ENCODE assay signal across 15 mouse cellular contexts in the genomic region with DNA sequence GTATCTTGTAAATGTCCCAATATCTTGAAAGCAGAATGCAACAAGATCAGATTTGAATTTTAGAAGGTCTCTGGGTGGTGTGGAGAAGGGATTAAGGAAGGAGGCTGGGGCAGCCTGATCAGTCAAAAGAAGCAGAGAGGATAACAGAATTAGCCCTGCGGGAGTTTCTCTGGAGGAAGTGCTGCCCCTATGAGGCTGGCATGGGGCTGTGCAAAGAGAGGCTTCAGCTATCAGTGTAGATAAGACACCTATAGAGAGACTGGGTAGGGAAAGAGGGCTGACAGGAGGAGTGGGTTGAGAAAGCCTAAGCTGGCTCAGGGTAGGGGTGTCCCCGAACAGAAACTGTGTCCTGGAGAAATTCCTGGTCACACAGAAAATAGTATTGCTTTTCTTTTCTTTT. TPM values are rescaled to one million over a fixed set of nuclear protein-coding genes. Genes with fewer than 3 reads are reported as not detected.
DNase-seq lines count a peak whose midpoint lies in the region; ATAC-seq and TF ChIP-seq lines count a peak whose summit lies in the region.
"Had no signal": no experiment of that assay in that cellular context is flagged by ENCODE, and none has a peak within 500 bp of the region (broad histone marks: within the 10 kb centered on the region; RNA-seq: fewer than 3 reads in every experiment).

No protein-coding gene starts in this region.

- H3K4me3 ChIP-seq in gastrocnemius, adult 2 months, result no peak overlapping the region
- H3K4me3 ChIP-seq in liver, postnatal 0 days (ENCODE audit: low read depth, low read length), result no peak overlapping the region
- H3K4me3 ChIP-seq in liver, embryonic 12.5 days, result no peak overlapping the region
- no peak overlapping the region for H3K4me3 ChIP-seq in small intestine, adult 2 months (ENCODE audit: low read depth, low read length)
- H3K4me3 ChIP-seq: liver, embryonic 15.5 days had no signal

- no peaks in the 10 kb centered on the region for H3K9me3 ChIP-seq in liver, postnatal 0 days (ENCODE audit: low read length)
- H3K9me3 ChIP-seq in liver, embryonic 12.5 days (replicated peaks), result no peaks in the 10 kb centered on the region
- H3K9me3 ChIP-seq: liver, embryonic 15.5 days had no signal

- no peak for TF ChIP-seq POLR2A in small intestine, adult 2 months (IDR thresholded peaks at IDR 0.05; ENCODE audit: low read depth, low read length)

- no peaks in the 10 kb centered on the region for H3K36me3 ChIP-seq in liver, postnatal 0 days (replicated peaks; ENCODE audit: insufficient read depth, low read length)
- no peaks in the 10 kb centered on the region for H3K36me3 ChIP-seq in liver, embryonic 12.5 days
- no peaks in the 10 kb centered on the region for H3K36me3 ChIP-seq in small intestine, adult 2 months (ENCODE audit: control insufficient read depth, insufficient read depth, low read length)
- H3K36me3 ChIP-seq: liver, embryonic 15.5 days had no signal

- H3K9ac ChIP-seq in liver, postnatal 0 days (replicated peaks), result no peak overlapping the region
- no peak overlapping the region for H3K9ac ChIP-seq in liver, embryonic 12.5 days
- H3K9ac ChIP-seq: liver, embryonic 15.5 days had no signal

- no peaks in the 10 kb centered on the region for H3K4me1 ChIP-seq in liver, postnatal 0 days (ENCODE audit: insufficient read depth)
- H3K4me1 ChIP-seq in liver, embryonic 12.5 days, result no peaks in the 10 kb centered on the region
- H3K4me1 ChIP-seq in small intestine, adult 2 months (ENCODE audit: control insufficient read depth, insufficient read depth, insufficient read length, low read length), result no peaks in the 10 kb centered on the region
- H3K4me1 ChIP-seq: liver, embryonic 15.5 days had no signal

- TF ChIP-seq EP300 in liver, postnatal 0 days (IDR thresholded peaks at IDR 0.05; ENCODE audit: low read depth), result no peak

- 29% methylated on average over 2 of the region's 2 CpGs for WGBS in liver, postnatal 0 days (ENCODE audit: insufficient replicate concordance)
- WGBS in liver, embryonic 12.5 days (ENCODE audit: insufficient replicate concordance), result 28% methylated on average over 2 of the region's 2 CpGs
- WGBS in small intestine, adult 2 months, result 48% methylated on average over 2 of the region's 2 CpGs

- TF ChIP-seq CTCF in gastrocnemius, adult 2 months (IDR thresholded peaks at IDR 0.05), result peak; percentile 19; the same call in 1 of the 2 replicates
- 0 out of 2 replicates have a peak, but pooled peaks have one; percentile 16 for TF ChIP-seq CTCF in liver, postnatal 0 days (IDR thresholded peaks at IDR 0.05; ENCODE audit: low read depth)
- TF ChIP-seq CTCF in small intestine, adult 2 months (IDR thresholded peaks at IDR 0.05; ENCODE audit: extremely low read depth, insufficient read length, insufficient replicate concordance, low read depth, low read length), result peak; percentile 31; the same call in 1 of the 2 replicates

- no peak overlapping the region for H3K27ac ChIP-seq in gastrocnemius, adult 2 months
- H3K27ac ChIP-seq in liver, postnatal 0 days (ENCODE audit: low read depth), result no peak overlapping the region
- no peak overlapping the region for H3K27ac ChIP-seq in liver, embryonic 12.5 days
- H3K27ac ChIP-seq in small intestine, adult 2 months (ENCODE audit: insufficient read depth, low read depth, low read length), result no peak overlapping the region
- H3K27ac ChIP-seq: liver, embryonic 15.5 days had no signal

- ATAC-seq in liver, postnatal 0 days, result no peak
- ATAC-seq in liver, embryonic 12.5 days, result no peak
- ATAC-seq: forebrain, embryonic 16.5 days had no signal

- intact Hi-C loops in gastrocnemius, adult 2 months (cut with DNase I), result no loop called here

- DNase-seq in gastrocnemius, adult 2 months, result no peak
- DNase-seq in gastrocnemius, adult 18-20 months (ENCODE audit: low spot score), result no peak
- DNase-seq in liver, postnatal 0 days, result no peak
- peak; percentile 15 for DNase-seq in ZHBTc4 (ENCODE audit: low read depth, low spot score)
- DNase-seq in retina, embryonic 14.5 days (ENCODE audit: low spot score), result no peak
- DNase-seq in thymus, postnatal 0 days (ENCODE audit: low spot score), result no peak
- DNase-seq: cerebellum, adult 11-12 months; gastrocnemius, postnatal 36 days; heart, postnatal 4 days; right cerebral cortex, postnatal 4 days; thymus, postnatal 25 days had no signal

- H3K4me2 ChIP-seq in liver, postnatal 0 days (ENCODE audit: low read depth, low read length), result no peak overlapping the region
- H3K4me2 ChIP-seq in liver, embryonic 12.5 days, result no peak overlapping the region

- no peaks in the 10 kb centered on the region for H3K27me3 ChIP-seq in liver, postnatal 0 days (ENCODE audit: insufficient read depth, low read length)
- no peaks in the 10 kb centered on the region; the same call in 1 of the 2 replicates for H3K27me3 ChIP-seq in liver, embryonic 12.5 days (replicated peaks)
- no peaks in the 10 kb centered on the region for H3K27me3 ChIP-seq in small intestine, adult 2 months (ENCODE audit: control insufficient read depth, insufficient read depth, low read length)
- H3K27me3 ChIP-seq: liver, embryonic 15.5 days had no signal

RNA-seq across cellular contexts. Expression of a gene that starts 24.9 kb away (rescaled TPM):
- total RNA-seq in gastrocnemius, adult 2 months (2021), result under 1 TPM in 1 of 2 experiments, not detected in 1; 0.22 TPM
- under 1 TPM; 0.28 to 0.30 TPM for total RNA-seq in gastrocnemius, adult 18-20 months (2021)
- 1.1 and 1.5 TPM in 2 replicates for polyA plus RNA-seq in liver, postnatal 0 days (2015; fragmentation: Nextera tagmentation; extraction: Ambion mirVana)
- polyA plus RNA-seq in liver, embryonic 12.5 days (2016; fragmentation: Nextera tagmentation; extraction: Ambion mirVana), result 1.1 and 1.3 TPM in 2 replicates
- polyA plus RNA-seq in small intestine, adult 2 months (2012; rRNA removed), result 2.1 TPM in 2 replicates
- polyA plus RNA-seq in thymus, postnatal 0 days (2015; fragmentation: Nextera tagmentation; extraction: Ambion mirVana), result 1.2 and 1.4 TPM in 2 replicates
- polyA plus RNA-seq: forebrain, embryonic 16.5 days had no signal

RNA-seq across cellular contexts. Expression of a gene that starts 31.4 kb away (rescaled TPM):
- under 1 TPM in 1 of 2 experiments, not detected in 1; 0.67 TPM for total RNA-seq in gastrocnemius, adult 2 months (2021)
- under 1 TPM in 1 of 2 experiments, not detected in 1; 0.19 TPM for total RNA-seq in gastrocnemius, adult 18-20 months (2021)
- polyA plus RNA-seq in liver, postnatal 0 days (2015; fragmentation: Nextera tagmentation; extraction: Ambion mirVana), result 0.32 and 0.73 TPM in 2 replicates
- 3.9 and 4.2 TPM in 2 replicates for polyA plus RNA-seq in liver, embryonic 12.5 days (2016; fragmentation: Nextera tagmentation; extraction: Ambion mirVana)
- 145 and 516 TPM in 2 replicates for polyA plus RNA-seq in small intestine, adult 2 months (2012; rRNA removed)
- polyA plus RNA-seq in thymus, postnatal 0 days (2015; fragmentation: Nextera tagmentation; extraction: Ambion mirVana), result 2.4 and 2.5 TPM in 2 replicates

RNA-seq across cellular contexts. Expression of a gene that starts 49.6 kb away (rescaled TPM):
- 10 to 100 TPM; 16.4 to 23.4 TPM for total RNA-seq in gastrocnemius, adult 2 months (2021)
- 10 to 100 TPM; 14.0 to 28.7 TPM for total RNA-seq in gastrocnemius, adult 18-20 months (2021)
- polyA plus RNA-seq in liver, postnatal 0 days (2015; fragmentation: Nextera tagmentation; extraction: Ambion mirVana), result 104 and 105 TPM in 2 replicates
- 177 and 178 TPM in 2 replicates for polyA plus RNA-seq in liver, embryonic 12.5 days (2016; fragmentation: Nextera tagmentation; extraction: Ambion mirVana)
- 149 and 284 TPM in 2 replicates for polyA plus RNA-seq in small intestine, adult 2 months (2012; rRNA removed)
- 151 and 180 TPM in 2 replicates for polyA plus RNA-seq in thymus, postnatal 0 days (2015; fragmentation: Nextera tagmentation; extraction: Ambion mirVana)

Comparison
In these comparisons a context has a peak if more than half of its experiments do, and no peak if none do; other contexts are left out.
1. RNA of a gene that starts 31.4 kb away (polyA plus RNA-seq): 145 to 516 TPM in small intestine, adult 2 months; 3.9 to 4.2 TPM in liver, embryonic 12.5 days, 2.4 to 2.5 TPM in thymus, postnatal 0 days and 0.32 to 0.73 TPM in liver, postnatal 0 days; every median in the first group is over 10 times any median in the second.
2. Peak in every context shown above with its lines, with median percentiles within 50 percentile points of each other: CTCF ChIP-seq.